Mouse (Mus musculus) Patski (cell line): ENCODE data around the gene Abca1. TPM values are rescaled to one million over a fixed set of nuclear protein-coding genes. Genes with fewer than 3 reads are reported as not detected.

Experiments
- ATAC-seq: fragments of 100-300 bp; one replicate; pipeline ENCODE4 v1.8.0; 2021
- CTCF ChIA-PET: fragments of 350-600 bp; sonication (Branson Sonifier 250); formaldehyde crosslinking; loops from one replicate; lab custom pipeline; 2022; ENCODE audit warnings: inconsistent platforms; lab: Charles Lee
- POLR2A ChIA-PET: fragments of 350-600 bp; sonication (Branson Sonifier 250); formaldehyde crosslinking; loops from one replicate; lab custom pipeline; 2022; ENCODE audit warnings: antibody characterized with exemption, inconsistent platforms; lab: Charles Lee
- DNase-seq: peaks from one replicate; pipeline ENCODE4 v3.0.0-alpha.2; 2011; ENCODE audit warnings: low read depth, low spot score
- H3K27me3 ChIP-seq: fragments of 371-371 bp; one replicate; pipeline ENCODE4 v1.5.1; 2021
- CTCF ChIP-seq: fragments of 100-300 bp; IDR thresholded peaks from one replicate; pipeline ENCODE4 v1.5.1; 2021
- in situ Hi-C: fragments of 300-500 bp; cut with MboI; formaldehyde crosslinking; loops from 3 replicates; pipeline ENCODE4 v1.11.1; 2018; ENCODE audit warnings: low pct_unique_long_range_greater_than_20kb, mixed read lengths
- polyA plus RNA-seq: library from polyadenylated mRNA; unstranded; gene quantifications from one replicate; pipeline ENCODE4 v1.2.3, GENCODE M21; 2021

Gene Abca1
- polyA plus RNA-seq, 1 experiment from 2014 or later = 78.1 TPM

GRCm38 (mm10) chr4:53094331-53094730 lies 65.4 kb downstream of the Abca1 start:
- no peak for DNase-seq
- H3K27me3 ChIP-seq = no peaks in the 10 kb centered on the region
- POLR2A ChIA-PET = no interaction called here
- in situ Hi-C loops = no loop called here
- CTCF ChIA-PET = no interaction called here
- ATAC-seq = no peak
- no peak for TF ChIP-seq CTCF

GRCm38 (mm10) chr4:53093615-53094014 lies 66.1 kb downstream of the Abca1 start:
- POLR2A ChIA-PET = no interaction called here
- in situ Hi-C loops = no loop called here
- no peak for DNase-seq
- H3K27me3 ChIP-seq = no peaks in the 10 kb centered on the region
- no peak for TF ChIP-seq CTCF
- no peak for ATAC-seq
- CTCF ChIA-PET = no interaction called here

GRCm38 (mm10) chr4:53089641-53090040 lies 70.1 kb downstream of the Abca1 start:
- no peak for TF ChIP-seq CTCF
- no peaks in the 10 kb centered on the region for H3K27me3 ChIP-seq
- in situ Hi-C loops = no loop called here
- DNase-seq (no peak), ATAC-seq (no peak)
- POLR2A ChIA-PET = no interaction called here
- CTCF ChIA-PET = no interaction called here

GRCm38 (mm10) chr4:53088999-53089398 lies 70.7 kb downstream of the Abca1 start:
- H3K27me3 ChIP-seq = no peaks in the 10 kb centered on the region
- in situ Hi-C loops = no loop called here
- ChIA-PET POLR2A (no interaction called here), CTCF (no interaction called here)
- TF ChIP-seq CTCF = no peak
- no peak for DNase-seq
- no peak for ATAC-seq

GRCm38 (mm10) chr4:53086636-53087035 lies 73.1 kb downstream of the Abca1 start:
- no peak for DNase-seq
- ChIA-PET CTCF (interaction anchor here (1.3 kb wide), 1 partner anchor 14 kb away, joined by 6 read pairs; no protein-coding TSS in a partner anchor), POLR2A (no interaction called here)
- in situ Hi-C loops = no loop called here
- H3K27me3 ChIP-seq = no peaks in the 10 kb centered on the region
- no peak for ATAC-seq
- no peak for TF ChIP-seq CTCF

- no peak for TF ChIP-seq CTCF
- in situ Hi-C loops = no loop called here
- H3K27me3 ChIP-seq = no peaks in the 10 kb centered on the region
- ATAC-seq (no peak), DNase-seq (no peak)
- CTCF ChIA-PET = interaction anchor here (1.3 kb wide), 1 partner anchor 15 kb away, joined by 6 read pairs; no protein-coding TSS in a partner anchor
- POLR2A ChIA-PET = no interaction called here
Observed at GRCm38 (mm10) chr4:53085634-53086033, 74.1 kb downstream of the Abca1 start.

GRCm38 (mm10) chr4:53083071-53083470 lies 76.6 kb downstream of the Abca1 start:
- no peak for TF ChIP-seq CTCF
- DNase-seq = no peak
- ChIA-PET POLR2A (no interaction called here), CTCF (no interaction called here)
- no peaks in the 10 kb centered on the region for H3K27me3 ChIP-seq
- no peak for ATAC-seq
- in situ Hi-C loops = loop anchor here (5.0 kb wide), 1 partner anchor 51 kb away; no protein-coding TSS in a partner anchor

- TF ChIP-seq CTCF = no peak
- no peak for DNase-seq
- in situ Hi-C loops = loop anchor here (5.0 kb wide), 1 partner anchor 50 kb away; no protein-coding TSS in a partner anchor
- no peak for ATAC-seq
- no peaks in the 10 kb centered on the region for H3K27me3 ChIP-seq
- CTCF ChIA-PET = no interaction called here
- POLR2A ChIA-PET = no interaction called here
Observed at GRCm38 (mm10) chr4:53082451-53082850, 77.2 kb downstream of the Abca1 start.

- ChIA-PET POLR2A (no interaction called here), CTCF (interaction anchor here (0.6 kb wide), 1 partner anchor 627 kb away, joined by 3 read pairs; no protein-coding TSS in a partner anchor)
- ATAC-seq = no peak
- in situ Hi-C loops = loop anchor here (5.0 kb wide), 1 partner anchor 50 kb away; no protein-coding TSS in a partner anchor
- no peaks in the 10 kb centered on the region for H3K27me3 ChIP-seq
- no peak for TF ChIP-seq CTCF
- no peak for DNase-seq
Observed at GRCm38 (mm10) chr4:53081851-53082250, 77.8 kb downstream of the Abca1 start.

- no peaks in the 10 kb centered on the region for H3K27me3 ChIP-seq
- DNase-seq (no peak), ATAC-seq (no peak)
- POLR2A ChIA-PET = no interaction called here
- TF ChIP-seq CTCF = no peak
- in situ Hi-C loops = loop anchor here (5.0 kb wide), 1 partner anchor 48 kb away; no protein-coding TSS in a partner anchor
- CTCF ChIA-PET = no interaction called here
Observed at GRCm38 (mm10) chr4:53080290-53080689, 79.4 kb downstream of the Abca1 start.

GRCm38 (mm10) chr4:53078793-53079310 lies 80.8 kb downstream of the Abca1 start:
- TF ChIP-seq CTCF = no peak
- ATAC-seq (no peak), DNase-seq (no peak)
- in situ Hi-C loops = no loop called here
- H3K27me3 ChIP-seq = no peaks in the 10 kb centered on the region
- POLR2A ChIA-PET = no interaction called here
- CTCF ChIA-PET = no interaction called here
